8 mouse cellular contexts compared by ENCODE assay signal in genomic region chr12:83424720-83425444, GRCm38 (mm10).
DNase-seq lines count a peak whose midpoint lies in the region; ATAC-seq and TF ChIP-seq lines count a peak whose summit lies in the region.

No protein-coding gene starts in this region.

- DNase-seq in kidney, postnatal 0 days (ENCODE audit: low spot score): peak; percentile 42
- no peak for DNase-seq in kidney, adult 9 months
- peak; percentile 73 for DNase-seq in adrenal gland, postnatal 10 days
- peak; percentile 58 to 64 for DNase-seq in cerebellum, postnatal 36 days
- peak; percentile 43 for DNase-seq in right cerebral cortex, postnatal 14 days
- no peak for DNase-seq in thymus, postnatal 25 days
- DNase-seq in kidney, postnatal 36 days: no peak

- no peaks in the 10 kb centered on the region for H3K27me3 ChIP-seq in kidney, postnatal 0 days (ENCODE audit: insufficient read depth, low read length)
- no peaks in the 10 kb centered on the region for H3K27me3 ChIP-seq in intestine, embryonic 15.5 days (replicated peaks)

- ATAC-seq in kidney, postnatal 0 days (replicated peaks; ENCODE audit: low FRiP score, low read depth): no peak
- ATAC-seq in intestine, embryonic 15.5 days: no peak

- WGBS in kidney, postnatal 0 days: 60% methylated on average over 11 of the region's 11 CpGs
- whole genome bisulfite sequencing in intestine, embryonic 15.5 days: 48% methylated on average over 11 of the region's 11 CpGs

- no peak overlapping the region for H3K4me2 ChIP-seq in kidney, postnatal 0 days (ENCODE audit: low read length)
- no peak overlapping the region for H3K4me2 ChIP-seq in intestine, embryonic 15.5 days (replicated peaks)

- peak; percentile 17; the same call in 1 of the 2 replicates for TF ChIP-seq CTCF in kidney, postnatal 0 days (IDR thresholded peaks at IDR 0.05; ENCODE audit: low read depth)

- no peak overlapping the region for H3K27ac ChIP-seq in kidney, postnatal 0 days
- H3K27ac ChIP-seq in intestine, embryonic 15.5 days: peak overlapping the region; percentile 32; the same call in 1 of the 2 replicates

- H3K9me3 ChIP-seq in kidney, postnatal 0 days (replicated peaks; ENCODE audit: low read length): no peaks in the 10 kb centered on the region
- H3K9me3 ChIP-seq in intestine, embryonic 15.5 days: no peaks in the 10 kb centered on the region

- no peak overlapping the region for H3K4me3 ChIP-seq in kidney, postnatal 0 days (replicated peaks; ENCODE audit: low read depth, low read length)
- no peak overlapping the region for H3K4me3 ChIP-seq in intestine, embryonic 15.5 days (replicated peaks)

- 0 out of 2 replicates have a peak, but pooled peaks cover 3% of the 10 kb centered on the region for H3K4me1 ChIP-seq in kidney, postnatal 0 days (replicated peaks; ENCODE audit: insufficient read depth, low read length)
- H3K4me1 ChIP-seq in intestine, embryonic 15.5 days (replicated peaks): peaks cover 7% of the 10 kb centered on the region; the same call in 1 of the 2 replicates

- H3K36me3 ChIP-seq in kidney, postnatal 0 days (ENCODE audit: insufficient read depth, low read length): no peaks in the 10 kb centered on the region
- H3K36me3 ChIP-seq in intestine, embryonic 15.5 days: no peaks in the 10 kb centered on the region

- H3K9ac ChIP-seq in kidney, postnatal 0 days (ENCODE audit: low read depth, low read length): no peak overlapping the region
- H3K9ac ChIP-seq in intestine, embryonic 15.5 days: no peak overlapping the region

Comparison
In these comparisons a context has a peak if more than half of its experiments do, and no peak if none do; other contexts are left out.
1. DNase-seq: peak in kidney, postnatal 0 days (single experiment), adrenal gland, postnatal 10 days (single experiment), cerebellum, postnatal 36 days (2 of 2) and right cerebral cortex, postnatal 14 days (single experiment); none in kidney, adult 9 months (single experiment), thymus, postnatal 25 days (single experiment) and kidney, postnatal 36 days (0 of 2).